12 mouse cellular contexts compared by ENCODE assay signal in the genomic region with DNA sequence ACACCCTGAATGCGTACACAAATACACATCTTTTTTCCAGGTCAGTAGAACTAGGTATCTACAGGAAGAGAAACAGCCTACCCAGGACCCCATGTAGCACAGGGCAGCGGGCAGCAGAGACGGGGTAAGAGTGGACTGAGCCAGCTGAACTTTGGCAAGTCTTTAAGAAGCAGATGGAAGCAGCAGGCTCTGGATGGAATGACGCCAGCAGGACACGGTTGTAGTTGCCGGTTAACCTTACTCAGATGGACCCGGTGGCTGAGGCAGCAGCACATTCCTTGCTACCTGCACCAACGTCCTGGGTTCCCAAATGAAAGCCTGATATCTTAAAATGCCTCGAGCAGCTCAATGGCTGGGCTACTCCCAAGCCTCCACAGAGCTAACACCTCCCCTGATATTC. TPM values are rescaled to one million over a fixed set of nuclear protein-coding genes. Genes with fewer than 3 reads are reported as not detected.
DNase-seq lines count a peak whose midpoint lies in the region; ATAC-seq lines count a peak whose summit lies in the region.
"Had no signal": no experiment of that assay in that cellular context is flagged by ENCODE, and none has a peak within 500 bp of the region (broad histone marks: within the 10 kb centered on the region; RNA-seq: fewer than 3 reads in every experiment).

No protein-coding gene starts in this region.

- H3K27me3 ChIP-seq in heart, embryonic 12.5 days (replicated peaks), result no peaks in the 10 kb centered on the region

- no peak overlapping the region for H3K4me2 ChIP-seq in heart, embryonic 12.5 days

- H3K36me3 ChIP-seq in heart, embryonic 12.5 days, result peaks cover 41% of the 10 kb centered on the region

- H3K9me3 ChIP-seq in heart, embryonic 12.5 days (replicated peaks), result no peaks in the 10 kb centered on the region

- H3K27ac ChIP-seq in heart, embryonic 12.5 days (ENCODE audit: poor library complexity, severe bottlenecking), result no peak overlapping the region
- H3K27ac ChIP-seq: kidney, postnatal 0 days; macrophage had no signal

- H3K4me1 ChIP-seq in heart, embryonic 12.5 days (replicated peaks), result 0 out of 2 replicates have a peak, but pooled peaks cover 7% of the 10 kb centered on the region

- 67% methylated on average over 9 of the region's 9 CpGs for WGBS in heart, embryonic 12.5 days

- ATAC-seq in heart, embryonic 12.5 days (ENCODE audit: insufficient number of reproducible peaks, low FRiP score), result no peak
- no peak for ATAC-seq in inflammation-experienced regulatory T-cells, adult 6 months

- peak; percentile 13 to 17 for DNase-seq in heart, postnatal 36 days
- peak; percentile 47 for DNase-seq in right cerebral cortex, postnatal 4 days
- no peak for DNase-seq in right cerebral cortex, postnatal 25 days
- DNase-seq in kidney, adult 8-10 months, result peak; percentile 64 to 69
- no peak for DNase-seq in left cerebral cortex, adult 18-20 months (ENCODE audit: low spot score in 2 of 2)
- DNase-seq: heart, adult 11 months; thymus, adult 18-20 months had no signal

- no peak overlapping the region for H3K4me3 ChIP-seq in heart, embryonic 12.5 days

- no peak overlapping the region for H3K9ac ChIP-seq in heart, embryonic 12.5 days

- intact Hi-C loops in heart, postnatal 36 days (cut with DNase I), result no loop called here

RNA-seq across cellular contexts. Expression of a gene that starts 15.2 kb away (rescaled TPM):
- total RNA-seq in heart, postnatal 36 days (2021), result 10 to 100 TPM; 16.0 to 16.6 TPM
- 44.1 and 45.6 TPM in 2 replicates for polyA plus RNA-seq in heart, embryonic 12.5 days (2016; fragmentation: Nextera tagmentation; extraction: Ambion mirVana)
- 10 to 100 TPM; 24.6 to 35.8 (median 30.2) TPM for polyA plus RNA-seq in inflammation-experienced regulatory T-cells, adult 6 months (2017; shearing (Covaris generic))
- total RNA-seq in left cerebral cortex, adult 18-20 months (2021), result 10 to 100 TPM; 20.8 to 22.5 TPM

RNA-seq across cellular contexts. Expression of a gene that starts 43.4 kb away (rescaled TPM):
- 1 to 10 TPM; 6.7 to 8.7 TPM for total RNA-seq in heart, postnatal 36 days (2021)
- polyA plus RNA-seq in heart, embryonic 12.5 days (2016; fragmentation: Nextera tagmentation; extraction: Ambion mirVana), result 7.0 TPM in 2 replicates
- polyA plus RNA-seq in inflammation-experienced regulatory T-cells, adult 6 months (2017; shearing (Covaris generic)), result 1 to 10 TPM; 1.2 to 2.2 (median 1.5) TPM
- total RNA-seq in left cerebral cortex, adult 18-20 months (2021), result 10 to 100 TPM; 10.4 to 12.2 TPM
- polyA plus RNA-seq: limb, embryonic 11.5 days had no signal

RNA-seq across cellular contexts. Expression of a gene that starts 43.5 kb away (rescaled TPM):
- total RNA-seq in heart, postnatal 36 days (2021), result 10 to 100 TPM; 53.3 to 56.3 TPM
- polyA plus RNA-seq in heart, embryonic 12.5 days (2016; fragmentation: Nextera tagmentation; extraction: Ambion mirVana), result 35.9 and 80.5 TPM in 2 replicates
- 1 to 10 TPM in 1 of 3 experiments, under 1 TPM in 2; 0.37 to 3.0 (median 0.43) TPM for polyA plus RNA-seq in inflammation-experienced regulatory T-cells, adult 6 months (2017; shearing (Covaris generic))
- 100 to 1,000 TPM; 170 to 179 TPM for total RNA-seq in left cerebral cortex, adult 18-20 months (2021)

Comparison
In these comparisons a context has a peak if more than half of its experiments do, and no peak if none do; other contexts are left out.
1. DNase-seq: peak in heart, postnatal 36 days (2 of 2), right cerebral cortex, postnatal 4 days (single experiment) and kidney, adult 8-10 months (2 of 2); none in right cerebral cortex, postnatal 25 days (single experiment) and left cerebral cortex, adult 18-20 months (0 of 2).